9 mouse cellular contexts compared by ENCODE assay signal in the genomic region with DNA sequence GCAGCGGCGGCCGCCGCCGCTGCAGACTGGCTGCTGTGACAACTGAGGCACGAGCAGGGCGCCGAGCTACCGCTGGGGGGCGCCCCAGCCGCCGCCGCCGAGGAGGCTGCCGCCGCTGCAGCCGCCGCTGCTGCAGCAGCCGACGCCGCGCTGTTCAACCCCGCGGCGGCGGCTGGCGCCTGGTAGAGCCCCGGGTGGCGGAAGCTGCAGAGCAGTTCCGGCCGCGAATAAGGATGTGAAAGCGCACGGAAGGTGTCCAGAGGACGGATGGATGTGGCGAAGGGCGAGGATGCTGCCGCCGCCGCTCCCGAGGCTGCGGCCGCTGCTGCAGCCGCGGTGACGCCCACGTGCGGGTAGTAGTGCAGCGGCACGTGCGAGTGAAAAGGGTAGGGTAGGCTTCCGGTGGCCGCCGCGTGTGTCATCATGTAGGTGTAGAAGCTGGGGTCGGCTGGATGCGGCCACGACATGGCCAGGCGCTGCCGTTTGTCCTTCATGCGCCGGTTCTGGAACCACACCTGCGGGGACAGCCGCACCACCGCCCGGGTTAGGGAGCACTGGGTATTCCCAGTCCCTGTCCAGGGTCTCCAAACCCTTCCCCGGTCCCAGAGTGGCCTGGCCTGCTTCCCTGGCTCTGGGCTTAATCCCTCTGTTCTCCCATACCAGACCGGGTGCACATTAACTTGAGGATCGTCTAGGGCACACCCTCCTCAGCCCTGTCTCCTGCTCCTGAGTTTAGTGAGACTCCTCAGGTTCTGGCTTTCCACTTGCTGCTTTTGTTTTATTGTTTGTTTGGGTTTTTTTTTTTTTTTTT. TPM values are rescaled to one million over a fixed set of nuclear protein-coding genes. Genes with fewer than 3 reads are reported as not detected.
A peak's percentile ranks its signal among the peaks of the same experiment; 100 is the strongest.
DNase-seq lines count a peak whose midpoint lies in the region; ATAC-seq and TF ChIP-seq lines count a peak whose summit lies in the region.
"Had no signal": no experiment of that assay in that cellular context is flagged by ENCODE, and none has a peak within 500 bp of the region (broad histone marks: within the 10 kb centered on the region; RNA-seq: fewer than 3 reads in every experiment).

No protein-coding gene starts in this region.

- peak overlapping the region; percentile 15 to 32; a peak in 3 of 4 replicates for H3K4me3 ChIP-seq in heart, embryonic 14.5 days (ENCODE audit: control insufficient read depth in 1 of 2, insufficient read depth in 1 of 2, low read depth in 1 of 2, low read length in 2 of 2)
- H3K4me3 ChIP-seq in liver, postnatal 0 days (ENCODE audit: low read depth, low read length): peak overlapping the region; percentile 44
- peak overlapping the region; percentile 35 for H3K4me3 ChIP-seq in stomach, embryonic 16.5 days (replicated peaks; ENCODE audit: low read length)

- DNase-seq in heart, adult 18-20 months: no peak
- DNase-seq in T-cell, adult 2 months (ENCODE audit: low spot score): peak; percentile 43
- DNase-seq in liver, postnatal 0 days: no peak
- no peak for DNase-seq in layer of hippocampus, adult 9-10 months (ENCODE audit: low spot score)

- 1% methylated on average over 57 of the region's 69 CpGs for WGBS in heart, embryonic 14.5 days
- 2% methylated on average over 67 of the region's 69 CpGs for WGBS in liver, postnatal 0 days (ENCODE audit: insufficient replicate concordance)
- WGBS in stomach, embryonic 16.5 days: 1% methylated on average over 68 of the region's 69 CpGs

- no peaks in the 10 kb centered on the region for H3K36me3 ChIP-seq in heart, embryonic 14.5 days (ENCODE audit: control insufficient read depth, insufficient read depth, low read length)
- no peaks in the 10 kb centered on the region for H3K36me3 ChIP-seq in liver, postnatal 0 days (replicated peaks; ENCODE audit: insufficient read depth, low read length)
- H3K36me3 ChIP-seq in stomach, embryonic 16.5 days (ENCODE audit: control insufficient read depth, insufficient read depth, low read length): no peaks in the 10 kb centered on the region

- no peak overlapping the region for H3K27ac ChIP-seq in heart, embryonic 14.5 days (replicated peaks in 1 of 2; ENCODE audit: control insufficient read depth in 1 of 2, insufficient read depth in 1 of 2, low read depth in 2 of 2, low read length in 2 of 2)
- no peak overlapping the region for H3K27ac ChIP-seq in liver, postnatal 0 days (ENCODE audit: low read depth)
- H3K27ac ChIP-seq in stomach, embryonic 16.5 days (ENCODE audit: low read length): no peak overlapping the region

- no peaks in the 10 kb centered on the region for H3K9me3 ChIP-seq in heart, embryonic 14.5 days (ENCODE audit: control insufficient read depth, low read length)
- H3K9me3 ChIP-seq in liver, postnatal 0 days (ENCODE audit: low read length): no peaks in the 10 kb centered on the region
- H3K9me3 ChIP-seq in stomach, embryonic 16.5 days (replicated peaks; ENCODE audit: control insufficient read depth, low read length): no peaks in the 10 kb centered on the region

- H3K4me2 ChIP-seq in heart, embryonic 14.5 days (ENCODE audit: low read length): peak overlapping the region; percentile 57
- peak overlapping the region; percentile 60 for H3K4me2 ChIP-seq in liver, postnatal 0 days (ENCODE audit: low read depth, low read length)
- H3K4me2 ChIP-seq in stomach, embryonic 16.5 days (ENCODE audit: low read depth, low read length): peak overlapping the region; percentile 46

- H3K27me3 ChIP-seq in heart, embryonic 14.5 days (ENCODE audit: control insufficient read depth, insufficient read depth, low read length): peaks cover 88% of the 10 kb centered on the region
- H3K27me3 ChIP-seq in liver, postnatal 0 days (ENCODE audit: insufficient read depth, low read length): peaks cover 89% of the 10 kb centered on the region
- H3K27me3 ChIP-seq in stomach, embryonic 16.5 days (ENCODE audit: control insufficient read depth, insufficient read depth, low read length): peaks cover 74% of the 10 kb centered on the region

- TF ChIP-seq CTCF in liver, postnatal 0 days (IDR thresholded peaks at IDR 0.05; ENCODE audit: low read depth): no peak

- peaks cover 0 to 6% of the 10 kb centered on the region in 2 experiments; a peak in 1 of 4 replicates for H3K4me1 ChIP-seq in heart, embryonic 14.5 days (ENCODE audit: control insufficient read depth in 2 of 2, insufficient read depth in 2 of 2, low read length in 2 of 2)
- H3K4me1 ChIP-seq in liver, postnatal 0 days (ENCODE audit: insufficient read depth): peaks cover 15% of the 10 kb centered on the region
- peaks cover 12% of the 10 kb centered on the region for H3K4me1 ChIP-seq in stomach, embryonic 16.5 days (ENCODE audit: control insufficient read depth, insufficient read depth, low read length)

- 0 out of 2 replicates have a peak overlapping the region, but pooled peaks have one; percentile 2 for H3K9ac ChIP-seq in heart, embryonic 14.5 days (ENCODE audit: low read length)
- H3K9ac ChIP-seq in liver, postnatal 0 days (replicated peaks): no peak overlapping the region
- H3K9ac ChIP-seq in stomach, embryonic 16.5 days (ENCODE audit: low read length): no peak overlapping the region; the same call in 1 of the 2 replicates

- no peak for ATAC-seq in heart, embryonic 14.5 days (ENCODE audit: insufficient number of reproducible peaks, insufficient read depth, low FRiP score, low read depth)
- peak; percentile 43 to 61 for ATAC-seq in hematopoietic stem cell, adult 5-6 weeks (replicated peaks in 1 of 2; ENCODE audit: insufficient read depth in 1 of 2, low FRiP score in 2 of 2, low TSS enrichment in 1 of 2, low read depth in 1 of 2, poor library complexity in 2 of 2, severe bottlenecking in 2 of 2)
- ATAC-seq in liver, postnatal 0 days: peak; percentile 33; the same call in 1 of the 2 replicates
- ATAC-seq in stomach, embryonic 16.5 days (ENCODE audit: insufficient read depth, low FRiP score): 0 out of 2 replicates have a peak, but pooled peaks have one; percentile 21
- no peak for ATAC-seq in cerebellum, adult (ENCODE audit: insufficient number of reproducible peaks, low FRiP score, low TSS enrichment)

- TF ChIP-seq EP300 in liver, postnatal 0 days (IDR thresholded peaks at IDR 0.05; ENCODE audit: low read depth): no peak

RNA-seq across cellular contexts. Expression of a gene that starts 3.3 kb away (rescaled TPM):
- not detected in 2 replicates for polyA plus RNA-seq in heart, embryonic 14.5 days (2014; fragmentation: Nextera tagmentation; extraction: Ambion mirVana)
- not detected for total RNA-seq in heart, adult 18-20 months (2021)
- not detected in 2 replicates for total RNA-seq in hematopoietic stem cell, adult 5-6 weeks (2017)
- polyA plus RNA-seq in liver, postnatal 0 days (2015; fragmentation: Nextera tagmentation; extraction: Ambion mirVana): not detected in 2 replicates
- polyA plus RNA-seq in stomach, embryonic 16.5 days (2015; fragmentation: Nextera tagmentation; extraction: Ambion mirVana): not detected in 2 replicates
- total RNA-seq: liver, adult 2 months had no signal
- polyA plus RNA-seq: liver, adult 2 months had no signal

RNA-seq across cellular contexts. Expression of a gene that starts 12.1 kb away (rescaled TPM):
- not detected in 2 replicates for polyA plus RNA-seq in heart, embryonic 14.5 days (2014; fragmentation: Nextera tagmentation; extraction: Ambion mirVana)
- not detected for total RNA-seq in heart, adult 18-20 months (2021)
- not detected in 2 replicates for total RNA-seq in hematopoietic stem cell, adult 5-6 weeks (2017)
- polyA plus RNA-seq in liver, postnatal 0 days (2015; fragmentation: Nextera tagmentation; extraction: Ambion mirVana): not detected in 2 replicates
- 0.20 TPM in 1 of 2 replicates, not detected in the other for polyA plus RNA-seq in stomach, embryonic 16.5 days (2015; fragmentation: Nextera tagmentation; extraction: Ambion mirVana)
- total RNA-seq: liver, adult 2 months had no signal
- polyA plus RNA-seq: liver, adult 2 months had no signal

RNA-seq across cellular contexts. Expression of a gene that starts 18.8 kb away (rescaled TPM):
- polyA plus RNA-seq in heart, embryonic 14.5 days (2014; fragmentation: Nextera tagmentation; extraction: Ambion mirVana): not detected in 2 replicates
- not detected for total RNA-seq in heart, adult 18-20 months (2021)
- total RNA-seq in hematopoietic stem cell, adult 5-6 weeks (2017): not detected in 2 replicates
- polyA plus RNA-seq in liver, postnatal 0 days (2015; fragmentation: Nextera tagmentation; extraction: Ambion mirVana): not detected in 2 replicates
- polyA plus RNA-seq in stomach, embryonic 16.5 days (2015; fragmentation: Nextera tagmentation; extraction: Ambion mirVana): 0.05 and 0.11 TPM in 2 replicates
- total RNA-seq: liver, adult 2 months had no signal
- polyA plus RNA-seq: liver, adult 2 months had no signal

RNA-seq across cellular contexts. Expression of a gene that starts 23.3 kb away (rescaled TPM):
- not detected in 2 replicates for polyA plus RNA-seq in heart, embryonic 14.5 days (2014; fragmentation: Nextera tagmentation; extraction: Ambion mirVana)
- not detected for total RNA-seq in heart, adult 18-20 months (2021)
- not detected in 2 replicates for total RNA-seq in hematopoietic stem cell, adult 5-6 weeks (2017)
- not detected in 2 replicates for polyA plus RNA-seq in liver, postnatal 0 days (2015; fragmentation: Nextera tagmentation; extraction: Ambion mirVana)
- polyA plus RNA-seq in stomach, embryonic 16.5 days (2015; fragmentation: Nextera tagmentation; extraction: Ambion mirVana): 0.17 TPM in 1 of 2 replicates, not detected in the other
- total RNA-seq: liver, adult 2 months had no signal
- polyA plus RNA-seq: liver, adult 2 months had no signal

RNA-seq across cellular contexts. Expression of a gene that starts 35.7 kb away (rescaled TPM):
- not detected in 2 replicates for polyA plus RNA-seq in heart, embryonic 14.5 days (2014; fragmentation: Nextera tagmentation; extraction: Ambion mirVana)
- not detected for total RNA-seq in heart, adult 18-20 months (2021)
- not detected in 2 replicates for total RNA-seq in hematopoietic stem cell, adult 5-6 weeks (2017)
- not detected in 2 replicates for polyA plus RNA-seq in liver, postnatal 0 days (2015; fragmentation: Nextera tagmentation; extraction: Ambion mirVana)
- 0.21 TPM in 1 of 2 replicates, not detected in the other for polyA plus RNA-seq in stomach, embryonic 16.5 days (2015; fragmentation: Nextera tagmentation; extraction: Ambion mirVana)
- total RNA-seq: liver, adult 2 months had no signal
- polyA plus RNA-seq: liver, adult 2 months had no signal

Comparison
In these comparisons a context has a peak if more than half of its experiments do, and no peak if none do; other contexts are left out.
1. ATAC-seq: peak in hematopoietic stem cell, adult 5-6 weeks (2 of 2), liver, postnatal 0 days (single experiment) and stomach, embryonic 16.5 days (single experiment); none in heart, embryonic 14.5 days (single experiment) and cerebellum, adult (single experiment).
2. Peak in every context shown above with its lines, with median percentiles within 50 percentile points of each other: H3K4me2 ChIP-seq and H3K4me3 ChIP-seq.